Mouse (Mus musculus) small intestine, adult 2 months (tissue): ENCODE data around the gene Kctd6.

ENCODE experiments used
- CTCF ChIP-seq: fragments of 200-500 bp; IDR thresholded peaks from 2 replicates; pipeline ENCODE4 v1.5.1; 2012; ENCODE audit warnings: low read depth, mild to moderate bottlenecking, control low read depth, inconsistent platforms, low read length, moderate library complexity, mixed read lengths; ENCODE audit not compliant: insufficient replicate concordance, insufficient read length; ENCODE audit errors: extremely low read depth
- POLR2A ChIP-seq: fragments of 200-500 bp; IDR thresholded peaks from 2 replicates; pipeline ENCODE4 v1.6.1; 2012; ENCODE audit warnings: low read depth, mild to moderate bottlenecking, control low read depth, inconsistent platforms, low read length, moderate library complexity

DNA sequence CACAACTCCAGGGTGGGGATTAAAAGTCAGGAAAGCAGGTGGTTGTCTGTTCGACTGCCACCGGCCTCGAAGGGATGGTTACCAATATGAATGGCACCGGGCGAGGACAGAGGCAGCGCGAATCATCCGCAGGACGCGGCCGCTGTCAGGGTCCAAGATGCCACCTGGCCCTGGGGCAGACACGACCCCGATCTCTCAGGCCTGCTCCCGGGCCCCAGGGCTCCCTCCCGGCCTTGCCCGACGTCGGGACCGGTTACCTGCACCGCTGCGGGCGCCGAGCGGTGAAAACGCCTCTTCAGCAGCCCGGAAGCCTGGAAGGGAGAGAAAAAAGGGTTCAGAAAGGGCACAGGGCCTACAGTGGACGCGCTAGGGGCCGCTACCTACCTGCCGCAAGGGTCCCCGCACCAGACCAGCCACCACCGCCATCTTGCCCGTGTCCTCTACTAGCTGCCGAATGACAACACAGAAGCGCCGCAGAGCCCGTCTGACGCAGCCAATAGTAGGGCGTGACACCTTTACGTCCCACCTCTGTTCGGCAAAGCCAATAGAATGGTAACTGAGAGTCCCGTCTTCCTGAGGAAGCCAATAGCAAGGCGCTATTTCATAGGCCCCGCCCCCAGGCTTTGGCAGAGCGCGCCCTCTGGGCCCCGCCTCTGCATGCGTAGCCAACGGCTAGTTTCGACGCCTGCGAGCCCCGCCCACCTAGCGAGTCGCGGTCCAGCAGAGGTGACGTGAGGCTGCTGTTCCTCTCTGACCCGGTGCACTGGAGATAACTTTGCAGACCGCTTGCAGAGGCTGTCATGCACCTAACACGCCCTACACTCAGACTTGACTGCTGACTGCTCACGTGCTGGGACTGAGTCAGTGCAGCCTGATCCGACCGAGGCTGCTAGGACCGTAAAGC, 41.2 kb upstream of the Kctd6 start, which contains the start of gene Pdhb:
- no peak for TF ChIP-seq CTCF
- TF ChIP-seq POLR2A, result peak; percentile 83; the same call in 1 of the 2 replicates
